Mouse (Mus musculus): ENCODE data around the gene Srms.
A peak's percentile ranks its signal among the peaks of the same experiment; 100 is the strongest.
"Not testable (repeated sequence)": the region's sequence is repeated elsewhere in the genome, so short reads cannot be mapped to it uniquely, and the experiment has no call there.

Gene Srms

DNA sequence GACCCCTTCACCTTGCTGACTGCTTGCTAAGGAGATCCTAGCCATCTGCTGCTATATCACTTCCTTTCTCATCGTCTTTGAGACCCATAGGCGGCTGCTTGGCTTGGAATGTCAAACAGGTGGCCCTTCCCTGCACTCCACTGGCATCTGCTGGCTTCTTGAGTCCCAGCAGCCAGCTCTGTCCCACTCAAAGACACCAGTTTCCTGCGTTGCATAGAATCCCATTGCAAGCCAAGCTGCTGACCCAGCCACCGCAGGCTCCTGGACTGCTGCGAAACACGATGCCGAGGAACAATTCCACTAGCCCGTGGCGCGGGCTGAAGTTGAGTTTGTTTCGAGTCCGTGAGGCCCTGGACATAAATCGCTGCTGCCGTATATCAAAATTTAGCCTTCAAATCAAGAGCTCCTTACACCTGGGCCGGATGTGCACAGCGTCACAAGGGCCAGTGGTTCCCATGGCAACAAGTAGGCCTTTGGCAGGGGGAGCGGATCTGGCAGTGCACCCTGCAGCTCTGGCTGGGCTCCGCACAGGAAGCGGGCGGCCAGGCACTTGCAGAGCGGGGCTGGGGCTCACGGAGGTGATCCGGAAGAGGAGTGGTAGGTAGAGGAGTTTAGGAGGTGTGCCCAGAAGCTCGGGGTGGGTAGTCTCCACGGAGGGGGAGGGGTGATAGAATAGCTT lies 6.7 kb upstream of the Srms start, which contains the start of gene Fndc11:
Gene Fndc11 (plus strand): TSS at position 476 of the 679 bp plus-strand sequence.
- peak; percentile 67 for DNase-seq

DNA sequence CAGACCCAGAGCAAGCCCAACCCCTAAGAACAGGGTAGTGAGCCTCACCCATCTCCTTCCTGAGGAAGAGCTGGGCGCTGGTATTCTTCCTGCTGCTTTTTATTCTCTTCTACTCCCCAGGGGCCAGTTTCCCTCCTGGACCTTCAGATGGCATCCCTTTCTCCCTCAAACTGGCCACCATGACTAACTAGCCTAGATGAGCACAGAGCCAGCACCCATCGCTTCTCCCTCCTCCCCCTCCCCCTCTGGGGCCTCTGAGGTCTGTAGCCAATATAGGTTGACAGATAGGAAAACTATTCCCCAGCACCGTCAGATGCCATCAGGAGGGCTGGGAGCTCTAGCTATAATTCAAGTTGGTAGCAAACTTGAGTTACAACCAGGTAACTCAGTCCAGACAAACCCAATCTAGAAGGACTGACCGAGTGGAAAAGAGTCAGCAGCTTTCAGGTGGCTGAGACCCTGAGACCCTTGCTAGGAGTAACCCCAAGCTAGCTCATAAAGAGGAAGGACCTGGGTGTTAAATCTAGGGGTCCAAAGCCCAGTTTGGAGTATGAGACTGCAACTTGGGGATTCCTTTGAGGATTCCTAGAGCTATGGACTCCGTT lies 6.0 kb upstream of the Srms start:
- no peak for DNase-seq

DNA sequence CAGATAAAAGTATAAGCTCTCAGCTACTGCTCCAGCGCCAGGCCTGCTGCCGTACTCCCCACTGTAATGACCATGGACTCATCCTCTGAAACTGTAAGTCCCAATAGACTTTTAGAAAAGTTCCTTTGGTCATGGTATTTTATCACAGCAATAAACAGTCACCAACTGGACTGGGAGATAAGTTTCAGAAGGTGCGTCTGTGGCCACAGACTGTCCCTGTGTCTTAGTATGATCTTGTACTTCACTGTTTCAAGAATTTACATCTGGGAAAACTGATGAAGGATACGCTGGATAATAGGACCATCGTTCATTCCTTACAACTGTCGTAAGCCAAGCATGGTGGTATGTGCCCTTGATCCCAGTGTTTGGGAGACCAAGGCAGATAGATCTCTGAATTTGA lies 3.1 kb upstream of the Srms start:
- DNase-seq, result no peak

DNA sequence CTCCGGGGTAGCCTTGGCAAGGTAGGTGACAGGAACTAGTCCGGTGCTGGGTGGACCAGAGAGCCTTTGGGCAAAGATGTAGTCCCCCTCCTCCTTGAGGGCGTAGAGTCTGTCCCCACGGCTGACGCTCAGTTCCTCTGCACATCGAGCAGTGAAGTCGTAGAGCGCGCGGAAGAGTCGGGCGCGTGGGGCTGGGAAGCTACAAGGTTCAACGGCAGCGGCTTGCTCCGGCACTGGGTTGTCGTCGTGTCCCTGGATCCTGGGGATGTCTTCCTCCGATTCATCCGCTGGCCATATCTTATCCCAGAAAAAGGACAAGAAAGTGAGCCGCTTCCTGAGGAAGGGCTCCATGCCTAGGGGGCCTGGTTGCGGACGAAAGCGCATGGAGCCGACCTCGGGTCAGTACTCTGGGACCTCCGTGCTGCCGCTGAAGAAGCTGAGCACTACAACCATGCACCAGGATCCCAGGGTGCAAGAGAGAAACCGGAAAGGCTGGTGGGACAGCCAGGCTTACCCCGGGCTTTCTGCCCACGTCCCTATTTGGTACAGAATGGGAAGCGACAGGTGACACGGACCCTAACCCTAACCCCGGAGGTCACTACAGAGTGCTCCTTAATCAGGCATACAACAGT lies 480 bp downstream of the Srms start:
- DNase-seq, result no peak

DNA sequence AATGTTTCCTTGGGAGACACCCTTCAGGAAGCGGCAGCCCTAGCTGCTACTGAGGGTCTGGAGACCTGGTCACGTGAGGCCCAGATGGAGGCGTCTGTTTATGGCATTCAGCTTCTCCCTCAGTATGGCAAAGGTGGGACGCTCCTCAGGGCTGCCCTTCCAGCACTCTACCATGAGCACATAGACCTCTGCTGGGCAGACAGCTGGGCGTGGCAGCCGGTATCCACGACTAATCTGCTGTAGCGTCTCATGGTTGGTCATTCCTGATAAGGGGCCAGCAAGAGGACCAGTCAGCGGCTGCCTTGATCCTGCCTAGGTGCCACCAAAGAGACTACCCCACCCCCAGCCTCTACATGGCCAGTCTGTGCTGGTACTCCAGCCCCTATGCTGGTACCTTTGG lies 6.9 kb downstream of the Srms start:
- DNase-seq, result peak; percentile 87

DNA sequence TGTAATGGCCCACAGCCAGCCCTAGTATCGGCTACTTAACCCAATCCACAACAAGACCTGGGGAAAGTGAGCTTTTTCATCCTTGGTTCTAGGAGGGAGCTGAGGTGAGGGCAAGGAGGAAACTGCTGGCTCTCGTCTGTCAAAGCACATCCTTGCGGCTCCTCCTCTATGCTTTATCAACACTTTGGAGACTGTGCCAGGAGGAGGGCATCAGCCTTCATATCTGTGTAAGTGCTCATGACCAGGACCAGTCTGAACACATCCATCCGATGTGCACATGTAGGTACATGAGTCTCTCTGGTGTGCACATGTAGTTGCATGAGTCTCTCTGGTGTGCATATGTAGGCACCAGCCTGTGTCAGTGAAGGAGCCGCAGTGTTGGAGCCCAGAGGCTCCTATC lies 7.3 kb downstream of the Srms start:
- DNase-seq, result peak; percentile 45

DNA sequence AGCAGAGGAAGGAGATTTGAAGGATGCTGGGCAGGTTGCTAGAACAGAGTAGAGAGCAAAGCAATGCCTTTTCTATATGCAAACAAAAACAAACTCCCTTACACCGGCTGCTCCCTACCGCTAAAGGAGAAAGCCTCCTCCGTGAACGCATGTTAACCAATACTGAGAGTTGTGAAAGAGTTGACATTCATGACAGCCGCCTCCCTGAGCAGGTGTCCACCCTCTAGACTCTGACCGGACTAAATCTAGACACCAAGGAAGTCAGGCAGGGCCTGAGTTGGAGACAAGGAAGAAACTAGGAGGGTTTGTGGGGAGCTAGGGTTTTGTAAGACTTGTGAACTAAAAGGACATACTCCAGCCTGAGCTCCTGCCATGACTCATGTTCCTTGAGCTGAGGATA lies 10.1 kb downstream of the Srms start:
- DNase-seq, result no peak

DNA sequence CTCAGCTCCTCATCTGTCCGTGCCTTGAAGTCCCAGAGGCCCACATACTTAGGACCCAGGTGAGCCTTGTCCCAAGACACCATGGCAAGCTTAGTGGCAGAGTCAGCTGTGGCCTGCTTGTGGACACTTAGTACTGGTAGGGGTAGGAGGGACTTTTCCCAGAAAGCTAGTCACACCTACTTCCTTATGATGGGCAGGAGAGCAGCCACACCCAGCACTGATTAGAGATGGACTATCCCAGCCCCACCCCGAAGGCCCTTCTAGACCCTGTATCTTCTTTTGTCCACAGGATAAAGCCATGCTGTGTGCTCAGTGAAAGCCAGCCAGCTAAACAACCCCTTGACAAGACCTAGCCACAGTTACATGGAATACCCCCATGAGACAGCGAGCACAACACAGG lies 10.6 kb downstream of the Srms start, which contains the start of gene Ptk6:
Gene Ptk6 (minus strand): TSS at position 368 of the 400 bp plus-strand sequence.
- no peak for DNase-seq

DNA sequence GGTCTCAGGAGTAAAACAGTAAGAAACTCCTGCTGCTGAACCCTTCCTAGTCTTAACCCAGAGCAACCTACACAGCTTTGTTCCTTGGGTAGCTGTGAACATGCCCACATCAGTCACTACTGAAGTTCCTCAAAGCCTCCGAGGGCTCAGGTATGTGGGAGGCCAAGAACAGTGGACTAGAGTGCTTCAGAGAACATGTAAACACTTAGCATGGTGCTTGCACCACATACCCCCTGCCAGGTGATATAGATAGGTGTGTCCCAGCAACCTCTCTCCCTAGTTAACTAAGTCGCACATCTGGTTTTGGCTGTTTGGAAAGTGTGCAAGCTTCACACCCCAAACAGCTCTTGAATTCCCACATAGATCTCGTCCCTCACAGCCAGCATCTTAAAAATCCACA lies 11.4 kb downstream of the Srms start:
- DNase-seq, result no peak

DNA sequence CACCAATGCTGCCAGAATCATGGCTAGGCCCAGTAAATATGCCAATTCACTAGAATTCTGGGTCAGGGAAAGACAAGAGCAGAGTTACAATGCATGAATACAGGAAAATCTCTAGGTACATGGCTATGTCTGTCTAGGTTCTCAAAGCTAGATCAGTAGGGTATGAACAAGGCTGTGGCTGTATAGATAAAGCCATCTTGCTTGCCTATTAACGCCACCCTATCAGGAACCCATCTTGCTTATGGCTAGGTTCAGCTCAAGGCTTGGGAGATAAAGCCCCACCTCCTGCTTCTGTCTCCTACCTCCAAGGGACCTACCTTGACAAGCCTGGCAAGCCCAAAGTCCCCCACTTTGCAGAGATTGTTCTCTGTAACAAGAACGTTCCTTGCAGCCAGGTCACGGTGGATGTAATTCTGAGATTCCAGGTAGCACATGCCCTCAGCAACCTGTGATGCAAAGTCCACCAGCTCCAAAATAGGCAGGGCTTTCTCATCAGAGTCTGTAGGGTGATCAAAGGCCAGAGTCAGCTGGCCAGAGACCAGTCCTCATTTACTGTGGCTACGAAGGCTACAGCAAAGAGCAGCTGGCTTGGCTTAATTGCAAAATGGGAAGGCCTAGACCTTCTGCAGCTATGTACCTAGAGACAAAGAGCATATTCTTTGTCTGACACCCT lies 16.2 kb downstream of the Srms start:
- no peak for DNase-seq

DNA sequence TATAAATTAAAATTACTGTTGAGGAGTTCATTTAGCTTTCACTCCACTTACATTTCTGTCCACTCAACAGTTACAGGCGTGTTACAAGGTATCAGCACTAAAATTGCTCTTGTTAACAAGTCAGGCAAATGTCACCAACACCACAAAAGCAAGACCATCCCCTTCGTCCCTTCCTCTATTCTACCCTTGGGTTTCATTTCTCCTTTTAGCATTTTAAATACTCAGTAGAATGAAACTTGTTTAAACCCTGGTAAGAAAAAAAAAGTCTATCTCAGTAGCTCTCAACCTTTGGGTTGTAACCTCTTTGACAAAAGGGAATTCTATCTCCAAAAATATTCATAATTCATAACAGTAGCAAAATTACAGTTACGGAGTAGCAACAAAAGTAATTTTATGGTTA lies 19.9 kb downstream of the Srms start:
- DNase-seq, result no peak

DNA sequence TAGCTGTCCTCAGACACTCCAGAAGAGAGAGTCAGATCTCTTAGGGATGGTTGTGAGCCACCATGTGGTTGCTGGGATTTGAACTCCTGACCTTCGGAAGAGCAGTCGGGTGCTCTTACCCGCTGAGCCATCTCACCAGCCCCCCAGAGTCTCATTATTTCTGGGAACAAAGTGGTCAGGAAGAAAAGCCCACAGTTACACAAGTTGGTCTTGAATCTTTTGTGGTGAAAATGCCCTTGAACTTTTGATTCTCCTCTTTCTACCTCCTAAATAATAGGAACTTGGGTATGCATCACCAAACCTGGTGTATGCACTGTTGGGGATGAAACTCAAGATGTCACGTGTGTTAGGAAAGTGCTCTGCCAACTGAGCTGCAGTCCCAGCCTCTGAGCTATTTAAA lies 21.0 kb downstream of the Srms start:
- DNase-seq, result no peak

DNA sequence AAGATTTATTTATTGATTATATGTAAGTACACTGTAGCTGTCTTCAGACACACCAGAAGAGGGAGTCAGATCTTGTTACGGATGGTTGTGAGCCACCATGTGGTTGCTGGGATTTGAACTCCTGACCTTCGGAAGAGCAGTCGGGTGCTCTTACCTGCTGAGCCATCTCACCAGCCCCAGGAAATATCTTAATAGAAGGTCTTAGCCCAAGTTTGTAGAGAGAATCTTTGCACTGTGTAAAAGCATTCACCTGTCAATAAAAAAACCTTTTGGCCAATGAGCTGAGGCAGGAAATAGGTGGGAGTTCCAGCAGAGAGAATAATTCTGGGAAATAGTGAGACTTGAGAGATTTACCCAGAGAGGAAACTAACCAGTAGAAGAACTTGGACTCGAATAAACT lies 21.6 kb downstream of the Srms start:
- DNase-seq, result not testable (repeated sequence)

DNA sequence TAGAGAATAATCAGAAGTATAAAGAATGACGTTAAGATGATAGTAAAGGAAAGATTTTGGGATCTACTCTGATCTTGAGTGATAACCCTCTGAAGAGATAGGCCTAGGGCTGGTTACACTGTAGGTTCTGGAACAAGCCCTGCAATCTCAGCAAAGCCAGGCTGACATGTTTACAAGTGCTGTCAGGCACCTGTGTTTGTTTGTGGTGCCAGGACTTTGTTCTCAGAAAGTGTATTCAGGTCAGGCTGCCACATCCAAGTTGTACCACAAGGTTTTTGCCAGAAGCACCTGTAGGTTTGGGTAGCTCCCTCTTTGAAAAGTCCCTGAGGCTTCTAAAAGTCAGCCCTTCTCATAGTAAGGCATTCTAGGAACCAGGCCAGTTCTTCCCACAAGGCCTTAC lies 23.7 kb downstream of the Srms start:
- no peak for DNase-seq

DNA sequence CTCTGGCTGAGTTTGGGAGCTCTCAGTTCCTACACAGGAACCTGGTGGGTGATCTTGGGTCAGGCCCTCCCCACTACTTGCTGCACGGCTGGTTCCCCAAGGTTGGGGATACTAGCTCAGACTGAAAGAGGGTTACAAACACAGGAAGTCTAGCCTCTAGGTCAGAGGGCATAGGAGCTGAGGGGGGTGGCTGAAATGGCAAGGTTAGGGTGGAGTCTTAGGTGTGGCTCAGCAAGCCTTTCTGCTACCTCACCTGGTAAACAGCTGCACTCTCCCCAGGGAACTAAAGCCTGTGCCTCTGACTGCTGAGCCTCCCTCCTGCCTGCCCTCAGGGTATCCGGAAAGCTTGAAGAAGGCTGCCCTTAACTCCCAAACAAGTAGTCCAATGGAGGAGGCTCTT lies 24.3 kb downstream of the Srms start:
- DNase-seq, result no peak

DNA sequence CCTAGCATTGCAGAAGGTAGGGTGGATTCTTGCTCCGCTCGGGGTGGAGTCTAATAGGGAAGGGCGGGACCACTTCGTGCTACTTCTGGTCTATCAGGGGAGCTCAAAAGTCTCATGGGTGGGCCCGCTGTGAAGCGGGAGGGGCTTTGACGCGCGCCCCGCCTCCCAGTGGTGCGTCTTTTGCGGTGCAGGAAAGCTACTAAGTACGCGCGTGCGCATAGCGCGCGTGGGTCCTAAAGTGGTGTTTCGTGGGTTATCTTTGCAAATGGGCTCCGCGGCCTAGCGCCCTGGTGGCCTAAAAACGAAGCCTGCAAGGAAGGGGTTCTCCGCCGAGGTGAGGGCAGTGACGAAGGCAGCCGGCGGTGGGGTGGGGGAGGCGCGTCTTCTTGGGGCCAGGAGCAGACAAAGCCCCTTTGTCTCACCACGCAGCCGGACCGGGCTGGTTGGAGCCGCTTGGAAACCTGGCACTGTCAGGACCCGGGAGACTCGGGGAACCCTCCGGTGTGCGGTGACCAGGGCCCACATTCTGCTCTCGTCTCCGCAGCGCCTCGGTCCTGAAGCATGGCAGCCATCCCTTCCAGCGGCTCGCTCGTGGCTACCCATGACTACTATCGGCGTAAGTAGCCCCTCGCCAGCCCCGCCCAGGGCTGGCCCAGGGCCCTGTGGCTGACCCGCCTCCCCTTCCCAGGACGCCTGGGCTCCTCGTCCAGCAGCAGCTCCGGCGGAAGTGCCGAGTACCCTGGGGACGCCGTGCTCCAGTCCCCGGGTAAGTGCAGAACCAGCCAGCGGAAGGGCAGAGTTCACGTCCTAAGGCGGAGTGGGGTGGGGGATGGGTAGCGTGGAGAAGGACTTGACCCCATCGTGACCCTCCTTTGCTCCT lies 25.6 kb downstream of the Srms start, which contains the start of gene Ppdpf:
Gene Ppdpf (plus strand): TSS at position 127 of the 880 bp plus-strand sequence.
- peak; percentile 96 for DNase-seq

DNA sequence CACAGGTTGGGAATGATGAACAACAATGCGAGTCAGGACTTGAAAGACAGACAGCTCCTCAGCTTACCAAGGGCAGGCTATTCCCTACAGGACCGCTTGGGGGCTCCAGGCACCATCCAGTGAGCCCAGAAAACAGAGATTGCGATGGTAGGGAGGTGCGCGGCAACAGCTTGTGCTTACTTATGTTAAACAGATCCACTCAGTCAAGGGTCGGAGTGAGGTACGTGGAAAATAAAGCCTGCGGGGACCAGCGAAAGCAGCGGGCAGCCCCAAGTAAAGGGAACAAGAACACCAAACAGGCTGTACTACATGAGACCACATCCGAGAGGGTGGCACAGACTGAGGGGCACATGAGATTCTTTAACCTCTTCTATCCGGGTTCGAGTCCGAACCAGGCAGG lies 26.4 kb downstream of the Srms start:
- DNase-seq, result peak; percentile 87

DNA sequence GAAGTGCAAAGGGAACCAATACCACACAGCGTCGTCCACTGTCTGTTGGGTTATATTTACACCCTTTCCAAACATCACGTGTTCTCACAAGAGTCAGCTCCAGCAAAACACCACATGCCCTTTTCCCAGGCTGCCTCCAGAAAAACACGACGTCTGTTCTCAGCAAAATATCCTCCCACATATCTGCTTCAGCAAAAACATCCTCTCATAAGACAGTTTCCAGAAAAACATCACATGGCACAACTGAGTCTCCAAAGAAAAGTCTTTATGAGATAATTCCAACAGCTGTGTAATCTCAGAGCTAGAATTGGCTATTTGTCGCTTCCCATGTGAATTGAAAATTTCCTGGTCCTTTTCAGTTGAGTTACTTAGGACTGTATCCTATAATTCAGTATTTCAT lies 32.1 kb downstream of the Srms start:
- no peak for DNase-seq

DNA sequence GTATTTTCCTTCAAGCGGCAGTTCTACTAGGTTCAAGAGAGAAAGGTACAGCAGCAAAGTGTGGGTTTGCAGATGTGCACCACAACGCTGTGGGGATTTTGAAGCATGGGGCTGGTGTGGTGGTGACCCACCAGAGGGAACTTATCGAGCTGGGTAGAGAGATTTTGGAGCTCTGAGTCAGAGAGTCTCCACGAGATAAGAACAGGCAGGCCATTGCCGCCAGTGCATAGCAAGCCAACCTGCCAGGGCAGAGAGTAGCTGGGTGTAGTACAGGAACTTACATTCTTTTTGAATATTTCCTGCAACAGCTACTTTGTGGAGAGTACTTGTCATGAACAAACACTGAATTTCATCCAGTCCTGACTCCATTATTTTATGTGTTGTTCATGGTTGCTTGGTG lies 34.5 kb downstream of the Srms start:
- DNase-seq, result no peak

DNA sequence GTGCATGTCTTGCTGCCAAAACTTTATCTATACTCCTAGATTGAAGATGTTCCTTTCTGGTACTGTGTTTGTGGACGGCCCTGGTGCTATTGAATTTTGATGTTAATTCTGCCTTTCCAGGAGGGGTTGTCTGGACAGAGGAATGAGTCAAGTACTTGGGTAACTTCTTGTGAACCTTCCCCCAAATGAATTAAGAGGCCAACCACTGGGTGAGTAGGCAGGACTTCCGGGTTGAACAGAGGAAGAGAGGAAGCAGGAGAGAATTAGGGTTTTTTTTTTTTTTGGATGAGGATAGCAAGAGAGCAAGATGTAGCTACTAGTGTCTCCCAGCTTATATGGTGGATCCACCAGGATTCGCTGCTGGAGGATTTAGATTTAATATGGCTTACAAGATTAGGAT lies 35.0 kb downstream of the Srms start:
- DNase-seq, result no peak

DNA sequence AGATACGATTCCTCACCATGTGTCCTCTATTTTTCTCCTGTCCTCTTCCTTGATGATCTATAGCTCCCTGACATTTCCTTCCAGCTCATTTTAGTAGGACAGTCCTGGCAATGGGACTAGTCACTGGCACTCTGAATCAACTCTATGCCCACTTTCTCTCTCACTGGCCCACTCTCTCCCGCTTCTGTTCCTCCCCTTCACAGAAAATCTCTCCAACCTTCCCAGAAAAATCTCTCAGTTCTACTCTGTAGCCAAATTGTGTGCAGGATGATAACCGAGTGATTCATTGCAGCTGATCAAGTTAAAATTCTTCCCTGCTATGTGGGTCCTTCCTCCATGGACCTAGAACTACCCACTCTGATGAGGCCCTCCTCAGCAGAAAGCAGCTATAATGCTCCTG lies 38.3 kb downstream of the Srms start:
- no peak for DNase-seq

DNA sequence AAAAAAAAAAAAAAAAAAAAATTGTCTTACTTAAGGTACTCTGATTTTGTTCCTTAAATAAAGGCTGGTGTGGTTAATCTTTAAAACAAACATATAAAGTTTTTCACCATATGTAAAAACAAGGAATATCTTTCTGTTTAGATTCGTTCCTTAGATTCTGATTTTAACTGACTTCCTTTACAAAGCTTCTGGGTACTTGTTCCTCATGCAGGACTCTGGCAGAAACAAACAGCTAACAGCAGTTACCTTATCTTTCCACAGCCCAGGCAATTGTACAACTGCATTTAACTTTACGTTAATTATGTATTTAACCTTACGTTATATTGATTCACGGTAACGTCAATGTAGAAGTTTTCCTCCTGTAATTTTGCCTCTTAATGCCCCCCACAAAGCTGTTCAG lies 46.5 kb downstream of the Srms start:
- no peak for DNase-seq

DNA sequence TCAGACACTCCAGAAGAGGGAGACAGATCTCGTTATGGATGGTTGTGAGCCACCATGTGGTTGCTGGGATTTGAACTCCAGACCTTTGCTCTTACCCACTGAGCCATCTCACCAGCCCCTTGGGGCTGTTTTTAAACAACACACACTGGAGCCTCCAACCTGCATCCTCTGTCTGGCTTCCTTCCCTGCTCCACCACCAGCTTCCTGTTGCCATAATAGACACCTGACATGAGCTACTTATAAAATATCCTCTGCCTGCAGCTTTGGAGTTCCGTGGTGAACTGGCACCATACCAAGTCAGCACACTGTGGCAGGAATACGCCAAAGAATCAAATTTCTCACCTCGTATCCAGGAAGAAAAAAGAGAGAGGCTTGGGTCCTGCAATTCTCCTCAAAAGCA lies 52.2 kb downstream of the Srms start:
- no peak for DNase-seq
